Mouse (Mus musculus) small intestine, adult 2 months (tissue): ENCODE measurements around the gene Nsmf. TPM values are rescaled to one million over a fixed set of nuclear protein-coding genes. Genes with fewer than 3 reads are reported as not detected.

Source experiments
- H3K27ac ChIP-seq: fragments of 200-500 bp; 2 replicates; pipeline ENCODE4 v1.5.1; 2012; ENCODE audit warnings: low read depth, low read length, control low read depth, inconsistent platforms; ENCODE audit not compliant: insufficient read depth
- H3K27me3 ChIP-seq: fragments of 200-500 bp; 2 replicates; pipeline ENCODE4 v1.6.1; 2012; ENCODE audit warnings: mild to moderate bottlenecking, moderate library complexity, low read length, inconsistent platforms; ENCODE audit not compliant: control insufficient read depth, insufficient read depth
- H3K36me3 ChIP-seq: fragments of 200-500 bp; 2 replicates; pipeline ENCODE4 v1.6.1; 2012; ENCODE audit warnings: mild to moderate bottlenecking, low read length, control low read depth, inconsistent platforms; ENCODE audit not compliant: control insufficient read depth, insufficient read depth
- H3K4me1 ChIP-seq: fragments of 200-500 bp; 2 replicates; pipeline ENCODE4 v1.6.1; 2012; ENCODE audit warnings: low read length, inconsistent platforms, mixed read lengths; ENCODE audit not compliant: control insufficient read depth, insufficient read depth, insufficient read length
- H3K4me3 ChIP-seq: fragments of 200-500 bp; 2 replicates; pipeline ENCODE4 v1.5.1; 2012; ENCODE audit warnings: low read depth, mild to moderate bottlenecking, control low read depth, inconsistent platforms, low read length, moderate library complexity
- CTCF ChIP-seq: fragments of 200-500 bp; IDR thresholded peaks from 2 replicates; pipeline ENCODE4 v1.5.1; 2012; ENCODE audit warnings: low read depth, mild to moderate bottlenecking, control low read depth, inconsistent platforms, low read length, moderate library complexity, mixed read lengths; ENCODE audit not compliant: insufficient replicate concordance, insufficient read length; ENCODE audit errors: extremely low read depth
- POLR2A ChIP-seq: fragments of 200-500 bp; IDR thresholded peaks from 2 replicates; pipeline ENCODE4 v1.6.1; 2012; ENCODE audit warnings: low read depth, mild to moderate bottlenecking, control low read depth, inconsistent platforms, low read length, moderate library complexity
- WGBS: fragments of 180-500 bp; shearing (Covaris S2); methylation state at CpG from one replicate; pipeline ENCODE4 v1.1.7; 2018; 5-methylcytosine and 5-hydroxymethylcytosine counted together
- polyA plus RNA-seq: library from polyadenylated mRNA; depleted of rRNA; stranded (reverse); fragments of >200 nt; gene quantifications from 2 replicates; pipeline ENCODE4 v1.2.3, GENCODE M21; 2012

Gene Nsmf
- polyA plus RNA-seq, 1 experiment = 100 TPM

- peaks cover 4% of the 10 kb centered on the region for H3K36me3 ChIP-seq
Measured at GRCm38 (mm10) chr2:25065537-25065936, 11.4 kb downstream of the Nsmf start.

GRCm38 (mm10) chr2:25066552-25066951 lies 12.4 kb downstream of the Nsmf start:
- no peak overlapping the region for H3K27ac ChIP-seq
- no peak for TF ChIP-seq POLR2A
- no peak for TF ChIP-seq CTCF
- WGBS = 84% methylated on average over 4 of the region's 4 CpGs
- H3K27me3 ChIP-seq = no peaks in the 10 kb centered on the region
- H3K4me1 ChIP-seq = no peaks in the 10 kb centered on the region
- H3K36me3 ChIP-seq = peaks cover 7% of the 10 kb centered on the region
- H3K4me3 ChIP-seq = no peak overlapping the region

More at GRCm38 (mm10) chr2:25065537-25065936, 11.4 kb downstream of the Nsmf start:
- Histone ChIP-seq H3K4me1 (no peaks in the 10 kb centered on the region), H3K27ac (no peak overlapping the region), H3K27me3 (no peaks in the 10 kb centered on the region), H3K4me3 (no peak overlapping the region)
- TF ChIP-seq POLR2A (no peak), CTCF (no peak)

GRCm38 (mm10) chr2:25069537-25069936 lies 15.4 kb downstream of the Nsmf start:
- H3K4me1 ChIP-seq = no peaks in the 10 kb centered on the region
- WGBS = 39% methylated on average over 4 of the region's 4 CpGs
- no peak for TF ChIP-seq CTCF
- TF ChIP-seq POLR2A = no peak

GRCm38 (mm10) chr2:25072398-25072797 lies 18.2 kb downstream of the Nsmf start:
- Histone ChIP-seq H3K4me1 (no peaks in the 10 kb centered on the region; the same call in 1 of the 2 replicates), H3K27ac (no peak overlapping the region), H3K36me3 (peaks cover 8% of the 10 kb centered on the region), H3K4me3 (no peak overlapping the region), H3K27me3 (no peaks in the 10 kb centered on the region)
- 94% methylated on average over 4 of the region's 4 CpGs for WGBS
- TF ChIP-seq CTCF (no peak), POLR2A (no peak)

More at GRCm38 (mm10) chr2:25069537-25069936, 15.4 kb downstream of the Nsmf start:
- H3K27me3 ChIP-seq = no peaks in the 10 kb centered on the region
- H3K36me3 ChIP-seq = peaks cover 8% of the 10 kb centered on the region
- no peak overlapping the region for H3K27ac ChIP-seq
- H3K4me3 ChIP-seq = no peak overlapping the region

GRCm38 (mm10) chr2:25075506-25075905 lies 21.4 kb downstream of the Nsmf start:
- whole genome bisulfite sequencing = 60% methylated on average over 4 of the region's 4 CpGs
- peaks cover 7% of the 10 kb centered on the region for H3K36me3 ChIP-seq
- H3K27me3 ChIP-seq = no peaks in the 10 kb centered on the region
- no peaks in the 10 kb centered on the region; the same call in 1 of the 2 replicates for H3K4me1 ChIP-seq
- no peak overlapping the region for H3K4me3 ChIP-seq
- H3K27ac ChIP-seq = no peak overlapping the region
- TF ChIP-seq CTCF (no peak), POLR2A (no peak)

- TF ChIP-seq POLR2A = peak; percentile 83; the same call in 1 of the 2 replicates
- no peak for TF ChIP-seq CTCF
- Histone ChIP-seq H3K36me3 (peaks cover 12% of the 10 kb centered on the region), H3K27me3 (no peaks in the 10 kb centered on the region), H3K4me3 (no peak overlapping the region), H3K4me1 (peaks cover 21% of the 10 kb centered on the region), H3K27ac (peak overlapping the region; percentile 95)
- 15% methylated on average over 1 of the region's 1 CpGs for WGBS
Measured at GRCm38 (mm10) chr2:25078967-25079366, 24.8 kb downstream of the Nsmf start.

- Histone ChIP-seq H3K27me3 (no peaks in the 10 kb centered on the region), H3K4me3 (peak within 1 kb of the TSS; percentile 69), H3K36me3 (peaks cover 21% of the 10 kb centered on the region), H3K4me1 (peaks cover 32% of the 10 kb centered on the region), H3K27ac (peak within 1 kb of the TSS; percentile 99)
- 23% methylated on average over 5 of the region's 5 CpGs for WGBS
- TF ChIP-seq CTCF (no peak), POLR2A (peak; percentile 61; the same call in 1 of the 2 replicates)
Measured at GRCm38 (mm10) chr2:25080076-25080475, 25.9 kb downstream of the Nsmf start, which contains the start of gene Entpd8. Gene Entpd8, plus strand, starts transcription at chr2:25080304.

- peak overlapping the region; percentile 12; the same call in 1 of the 2 replicates for H3K4me3 ChIP-seq
- peaks cover 54% of the 10 kb centered on the region for H3K4me1 ChIP-seq
- peaks cover 27% of the 10 kb centered on the region for H3K36me3 ChIP-seq
- TF ChIP-seq CTCF = no peak
- no peak for TF ChIP-seq POLR2A
- no peaks in the 10 kb centered on the region for H3K27me3 ChIP-seq
- WGBS = 28% methylated on average over 4 of the region's 4 CpGs
- peak overlapping the region; percentile 74 for H3K27ac ChIP-seq
Measured at GRCm38 (mm10) chr2:25083697-25084096, 29.5 kb downstream of the Nsmf start.
